Mouse (Mus musculus) thymus, postnatal 4 days (tissue): ENCODE results near the gene Ramp2.

ENCODE experiments used
- DNase-seq: peaks from one replicate; pipeline ENCODE4 v3.0.0; 2021

The Ramp2 gene

DNA sequence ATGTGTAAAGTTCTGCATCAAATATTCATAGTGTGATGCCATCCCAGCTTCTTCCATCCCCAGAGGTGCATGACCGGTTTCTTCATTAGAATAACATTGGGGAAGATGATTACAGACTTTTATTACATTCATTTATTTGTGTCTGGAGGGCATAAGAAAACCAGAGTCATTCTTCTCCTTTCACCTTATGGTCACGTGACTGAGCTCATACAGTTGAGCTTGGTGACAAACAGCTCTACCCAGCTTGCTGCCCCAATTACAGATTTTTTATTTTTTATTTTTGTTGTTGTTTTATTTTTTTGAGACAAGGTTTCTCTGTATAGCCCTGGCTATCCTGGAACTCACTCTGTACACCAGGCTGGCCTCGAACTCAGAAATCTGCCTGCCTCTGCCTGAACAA is 26.6 kb downstream of the Ramp2 start:
- no peak for DNase-seq

DNA sequence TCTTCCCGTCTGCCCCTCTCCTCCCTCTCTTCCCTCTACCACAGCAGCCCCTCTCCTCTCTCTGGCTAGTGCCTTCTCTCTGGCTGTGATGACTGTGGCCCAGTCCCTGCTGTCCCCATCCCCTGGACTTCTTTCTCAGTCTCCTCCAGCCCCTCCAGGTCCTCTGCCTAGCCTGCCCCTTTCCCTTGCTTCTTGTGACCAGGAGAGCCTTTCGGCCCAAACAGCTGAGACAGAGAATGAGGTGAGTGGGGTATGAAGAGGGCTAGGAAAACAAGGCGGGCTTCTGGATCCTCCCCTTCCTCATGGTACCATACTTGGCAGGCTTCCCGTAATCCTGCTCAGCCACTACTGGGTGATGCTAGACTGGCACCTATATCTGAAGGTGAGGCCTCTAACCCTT is 29.5 kb downstream of the Ramp2 start:
- no peak for DNase-seq

DNA sequence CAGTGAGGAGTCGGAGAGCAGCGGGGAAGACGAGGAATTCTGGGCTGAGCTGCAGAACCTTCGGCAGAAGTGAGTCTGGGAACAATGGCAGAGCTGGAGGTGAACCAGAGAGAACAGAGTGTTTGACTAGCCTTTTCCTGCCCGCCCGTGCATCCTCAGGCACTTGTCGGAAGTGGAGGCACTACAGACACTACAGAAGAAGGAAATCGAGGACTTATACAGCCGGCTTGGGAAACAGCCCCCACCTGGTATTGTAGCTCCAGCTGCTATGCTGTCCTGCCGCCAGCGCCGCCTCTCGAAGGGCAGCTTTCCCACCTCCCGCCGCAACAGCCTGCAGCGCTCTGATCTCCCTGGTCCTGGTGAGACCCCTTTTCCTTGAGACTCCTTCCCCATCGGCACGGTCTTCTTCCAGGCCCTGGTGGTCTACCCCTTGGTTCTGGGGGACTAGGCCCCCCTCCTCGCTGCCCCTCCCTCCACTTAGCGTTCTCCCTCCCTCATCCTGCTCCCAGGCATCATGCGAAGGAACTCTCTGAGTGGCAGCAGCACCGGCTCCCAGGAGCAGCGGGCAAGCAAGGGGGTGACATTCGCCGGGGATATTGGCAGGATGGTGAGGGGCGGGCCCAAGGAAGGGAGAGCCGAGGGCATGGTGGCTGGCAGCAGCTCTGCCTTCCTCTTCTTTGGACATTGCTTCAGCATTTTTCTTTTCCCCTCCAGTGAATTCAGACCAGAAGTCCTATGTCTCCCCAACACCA is 30.7 kb downstream of the Ramp2 start:
- no peak for DNase-seq

DNA sequence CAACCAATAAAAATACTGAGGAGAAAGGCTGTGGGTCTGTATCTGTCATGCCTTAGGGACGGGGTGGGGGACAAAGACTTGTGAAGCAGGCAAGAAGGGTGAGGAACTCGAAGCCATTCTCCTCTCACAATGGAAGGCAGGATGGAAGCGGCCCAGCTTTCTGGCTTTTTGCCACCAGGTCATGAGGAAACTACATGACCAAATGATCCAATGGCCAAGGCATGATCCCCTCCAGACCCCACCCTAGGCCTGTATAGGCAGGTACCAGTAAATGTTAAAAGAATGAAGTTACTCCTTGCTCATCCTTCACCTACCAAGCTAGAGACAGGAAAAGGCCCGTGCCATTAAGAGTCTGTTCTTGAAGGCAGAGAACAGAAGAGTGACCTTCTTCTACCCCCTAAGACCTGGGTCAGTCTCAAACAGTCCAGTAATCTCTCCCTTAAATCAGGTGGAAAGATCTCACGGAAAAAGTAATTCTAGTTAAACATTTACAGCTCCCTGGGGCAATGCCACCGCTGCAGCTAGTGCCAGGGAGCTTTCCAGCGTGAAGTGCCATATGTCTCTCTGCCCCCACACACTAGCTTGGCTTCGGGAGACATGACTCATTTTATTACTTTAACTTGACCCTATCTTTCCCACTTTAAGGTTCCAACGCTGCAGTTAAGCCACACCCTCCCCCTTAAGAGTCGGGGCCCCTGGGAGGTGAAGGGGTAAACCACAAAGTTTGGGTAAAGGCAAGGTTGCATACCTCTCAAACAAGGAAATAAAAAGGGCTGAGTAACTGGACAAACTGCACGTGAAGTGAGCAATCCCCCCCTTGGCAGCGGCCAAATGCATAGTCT is 31.8 kb downstream of the Ramp2 start:
- no peak for DNase-seq

DNA sequence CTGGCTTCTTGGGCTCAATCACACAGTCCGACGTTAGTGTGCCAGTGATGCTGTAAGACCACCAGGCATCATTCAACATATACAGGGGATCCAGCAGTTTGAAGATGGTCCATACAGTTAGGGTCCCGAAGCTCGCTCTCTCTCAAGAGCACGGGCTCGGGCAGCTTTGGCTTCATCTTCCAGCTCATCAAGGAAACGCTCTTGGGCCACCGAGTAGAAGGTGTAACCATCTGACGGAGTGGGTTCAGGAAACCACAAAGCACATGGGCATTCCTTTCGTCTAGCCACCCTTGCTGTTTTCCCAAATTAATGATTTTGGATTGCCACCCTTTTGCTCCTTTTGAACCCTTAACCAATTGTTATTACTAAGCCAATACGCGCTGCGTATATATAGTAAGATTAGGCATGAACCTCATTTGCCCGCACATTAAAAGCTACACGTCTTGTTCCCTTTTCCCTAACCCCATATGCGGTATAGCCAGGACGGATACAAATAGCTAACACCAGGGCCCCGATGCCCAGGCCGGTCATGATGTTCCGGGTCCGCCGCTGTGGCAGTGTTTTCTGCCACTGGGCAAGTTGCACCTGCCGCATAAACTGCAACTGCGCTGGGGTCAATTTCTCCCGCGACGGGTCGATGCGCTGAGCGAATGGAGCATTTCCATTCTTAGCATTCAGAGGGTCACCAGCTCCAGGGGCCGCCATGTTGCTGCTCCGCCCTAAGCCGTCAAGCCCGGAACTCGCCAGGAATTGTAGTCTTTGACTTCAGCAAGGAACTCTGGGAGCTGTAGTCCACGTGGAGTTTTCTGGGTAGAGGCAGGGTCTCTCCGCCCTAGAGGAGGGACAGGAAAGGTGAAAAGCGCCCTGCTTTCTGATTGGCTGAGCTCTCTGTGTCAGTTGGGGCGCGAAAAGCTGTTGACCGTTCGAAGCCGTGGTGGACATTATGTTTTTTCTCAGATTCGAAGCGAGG is 32.7 kb downstream of the Ramp2 start, which contains the start of the genes Cntd1 and Coa3:
Gene Cntd1, plus strand, starts transcription at position 790 of the 970 bp plus-strand sequence.
Gene Coa3, minus strand, starts transcription at position 892 of the 970 bp plus-strand sequence.
- peak; percentile 87 for DNase-seq

DNA sequence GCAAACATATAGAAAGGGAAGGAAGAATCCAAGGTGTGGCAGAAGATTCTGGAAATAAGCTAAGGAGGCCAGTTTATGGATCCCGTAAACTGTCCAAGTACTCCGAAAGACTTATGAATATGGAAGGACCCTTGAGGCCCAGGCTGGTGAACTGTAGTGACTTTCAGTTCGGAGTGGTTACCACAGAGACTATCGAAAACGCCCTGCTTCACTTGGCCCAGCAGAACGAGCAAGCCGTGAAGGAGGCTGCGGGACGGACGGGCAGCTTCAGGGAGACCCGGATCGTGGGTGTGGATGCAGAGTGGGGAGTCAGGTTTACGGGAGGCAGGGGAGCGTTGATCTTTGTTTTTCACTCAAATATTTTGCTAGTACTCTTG is 33.4 kb downstream of the Ramp2 start:
- peak; percentile 34 for DNase-seq

DNA sequence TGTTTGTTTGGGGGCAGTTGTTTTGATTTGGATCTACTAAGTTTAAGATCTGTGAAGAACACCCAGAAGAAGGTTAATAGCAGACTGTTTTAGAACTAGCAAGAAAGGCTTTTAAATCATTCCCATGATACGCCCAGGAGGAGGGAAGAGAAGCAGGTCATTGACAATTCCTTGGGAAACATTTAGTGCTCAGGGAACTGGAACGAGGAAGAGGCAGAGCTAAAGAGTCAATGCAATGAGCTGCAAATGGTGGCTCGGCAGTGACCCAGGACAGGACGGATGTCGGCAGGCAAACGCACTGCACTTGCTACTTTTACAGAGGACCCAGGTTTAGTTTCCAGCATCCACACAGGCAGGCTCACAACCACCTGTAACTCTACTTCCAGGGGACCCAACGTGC is 35.0 kb downstream of the Ramp2 start:
- DNase-seq = no peak

DNA sequence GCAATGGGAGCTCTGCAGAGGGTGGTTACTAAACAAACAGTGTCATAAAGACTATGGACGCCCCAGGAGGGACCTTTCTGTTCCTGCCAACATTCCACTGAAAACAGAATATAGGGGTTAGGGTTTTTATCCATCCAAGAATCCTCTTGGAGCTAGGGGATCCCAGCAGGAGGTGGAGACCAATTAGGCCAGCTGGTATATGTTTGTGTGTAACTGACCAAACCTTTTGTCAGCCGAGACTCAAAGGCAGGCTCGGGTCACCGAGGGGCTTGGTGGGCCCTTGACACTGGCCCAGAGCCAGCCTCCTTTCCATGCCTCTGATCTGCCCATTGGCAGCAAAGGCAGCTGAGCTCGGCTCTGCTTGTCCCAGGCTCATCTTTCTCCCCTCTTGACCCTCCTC is 37.1 kb downstream of the Ramp2 start:
- no peak for DNase-seq

DNA sequence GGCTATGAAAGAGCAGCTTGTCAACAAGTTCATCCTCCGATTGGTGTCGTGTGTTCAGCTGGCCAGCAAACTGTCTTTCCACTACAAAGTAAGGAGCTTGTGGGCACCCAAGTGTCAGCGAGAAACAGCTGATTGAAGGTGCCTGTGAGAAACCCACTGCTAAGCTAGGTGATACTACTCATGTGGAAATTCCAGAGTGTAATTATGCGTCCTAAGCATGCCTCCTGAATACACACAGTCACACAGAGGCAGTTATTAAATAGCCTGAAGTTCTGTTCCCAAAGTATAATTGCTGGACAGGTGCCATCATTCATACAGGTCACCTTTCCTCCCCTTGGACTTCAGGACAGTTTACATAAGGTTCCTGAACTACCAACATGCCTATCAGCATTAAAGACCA is 38.0 kb downstream of the Ramp2 start:
- DNase-seq = no peak

DNA sequence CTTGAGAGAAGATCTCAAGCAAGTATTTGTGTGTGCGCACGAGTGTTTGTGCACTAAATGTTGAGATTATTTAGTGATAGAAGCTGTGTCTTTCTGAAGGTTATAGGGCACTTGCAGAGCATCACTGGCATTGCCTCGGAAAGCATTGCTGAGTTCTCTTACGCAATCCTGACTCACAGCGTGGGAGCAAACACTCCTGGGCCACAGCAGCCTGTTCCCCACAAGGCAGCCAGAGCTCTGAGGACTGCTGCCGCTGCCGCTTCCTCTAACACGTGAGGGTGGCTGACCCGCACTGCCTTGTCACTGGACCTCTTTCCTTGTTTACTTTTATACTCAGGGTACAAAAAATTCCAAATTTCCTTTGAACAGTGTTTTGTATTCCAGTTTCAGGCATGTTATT is 41.5 kb downstream of the Ramp2 start:
- DNase-seq = no peak

DNA sequence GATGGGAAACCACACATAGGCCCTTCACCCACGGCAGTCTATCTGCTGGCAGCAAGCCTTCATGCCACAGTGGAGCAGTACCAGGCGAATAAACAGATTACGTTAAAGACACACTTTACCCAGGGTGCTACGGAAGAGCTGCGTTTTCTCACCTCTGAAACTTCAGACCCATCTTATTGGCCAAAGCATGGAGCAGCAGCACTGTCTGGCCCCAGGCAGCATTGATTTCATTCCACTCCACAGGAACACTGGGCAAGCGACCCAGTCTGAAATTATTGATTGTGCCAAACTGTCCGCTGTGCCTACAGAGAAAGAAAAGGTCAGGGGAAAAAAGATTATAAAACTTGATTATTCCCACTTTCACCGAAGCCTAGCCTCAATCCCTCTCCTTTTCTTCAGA is 45.4 kb downstream of the Ramp2 start:
- DNase-seq = no peak

DNA sequence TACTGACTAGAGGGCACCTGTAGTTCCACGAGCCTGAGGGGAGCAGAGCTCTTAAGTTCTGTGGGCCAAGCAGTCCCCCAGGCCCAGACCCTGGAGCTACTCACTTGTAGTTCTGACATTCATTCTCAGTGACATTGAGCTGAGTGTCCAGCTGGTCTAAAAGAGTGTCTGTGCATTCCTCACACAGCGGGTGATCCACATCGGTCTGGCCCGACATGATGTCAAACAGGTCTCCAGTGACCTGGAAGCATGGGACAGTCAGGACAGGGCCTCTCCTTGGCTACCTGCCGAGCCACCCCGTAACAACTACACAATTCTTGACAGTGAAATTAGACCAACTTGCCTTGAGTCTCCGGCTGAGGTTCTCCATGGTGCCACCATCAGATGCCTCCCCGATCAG is 49.4 kb downstream of the Ramp2 start:
- no peak for DNase-seq

DNA sequence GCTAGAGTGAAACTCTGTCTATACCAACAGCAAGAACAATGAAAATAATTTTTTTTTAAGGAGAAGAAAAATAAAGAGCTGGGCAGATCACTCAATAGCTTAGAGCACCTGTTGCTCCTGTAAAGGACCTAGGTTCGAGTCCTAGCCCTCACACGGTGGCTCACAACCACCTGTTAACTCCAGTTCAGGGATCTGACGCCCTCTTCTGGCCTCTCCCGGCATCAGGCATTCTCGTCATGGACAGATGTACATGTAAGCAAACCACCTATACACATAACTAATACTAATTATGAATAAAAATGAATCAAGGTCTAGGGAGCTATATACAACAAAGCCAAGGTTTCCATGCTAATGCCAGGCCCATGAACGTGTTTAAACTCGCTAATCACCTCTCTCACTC is 55.1 kb downstream of the Ramp2 start:
- peak; percentile 49 for DNase-seq

DNA sequence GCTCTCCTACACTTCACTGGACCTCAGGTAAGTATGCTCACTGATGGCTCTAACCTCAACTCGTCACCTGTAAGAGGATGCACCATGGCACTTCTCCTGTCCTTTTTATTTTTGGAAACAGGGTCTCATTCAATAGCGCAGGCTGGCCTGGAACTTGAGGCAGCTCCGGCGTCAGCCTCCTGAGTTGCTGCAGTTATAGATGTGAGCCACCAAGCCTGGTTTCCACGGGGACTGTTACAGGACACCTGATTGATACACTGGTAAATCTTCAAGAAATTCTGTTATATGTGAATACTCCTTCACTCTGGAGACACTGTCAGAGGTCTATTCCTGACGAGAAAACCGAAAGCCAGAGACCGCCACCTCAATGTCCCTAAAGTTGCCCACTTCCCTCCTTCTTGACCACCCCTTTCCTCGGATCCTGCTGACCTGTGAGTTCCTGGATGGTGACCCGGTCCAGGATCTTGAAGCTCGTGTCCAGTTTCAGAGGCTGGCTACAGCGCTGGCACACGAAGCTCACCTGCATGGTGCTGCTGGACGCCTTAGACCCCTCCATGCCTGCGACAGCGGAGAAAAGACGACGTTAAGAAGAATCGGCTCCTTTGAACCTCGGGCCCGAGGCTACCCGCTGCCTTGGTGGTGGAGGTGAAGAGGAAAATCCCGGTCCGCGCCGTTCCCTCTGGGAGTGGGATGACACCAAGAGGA is 55.6 kb downstream of the Ramp2 start:
- no peak for DNase-seq

DNA sequence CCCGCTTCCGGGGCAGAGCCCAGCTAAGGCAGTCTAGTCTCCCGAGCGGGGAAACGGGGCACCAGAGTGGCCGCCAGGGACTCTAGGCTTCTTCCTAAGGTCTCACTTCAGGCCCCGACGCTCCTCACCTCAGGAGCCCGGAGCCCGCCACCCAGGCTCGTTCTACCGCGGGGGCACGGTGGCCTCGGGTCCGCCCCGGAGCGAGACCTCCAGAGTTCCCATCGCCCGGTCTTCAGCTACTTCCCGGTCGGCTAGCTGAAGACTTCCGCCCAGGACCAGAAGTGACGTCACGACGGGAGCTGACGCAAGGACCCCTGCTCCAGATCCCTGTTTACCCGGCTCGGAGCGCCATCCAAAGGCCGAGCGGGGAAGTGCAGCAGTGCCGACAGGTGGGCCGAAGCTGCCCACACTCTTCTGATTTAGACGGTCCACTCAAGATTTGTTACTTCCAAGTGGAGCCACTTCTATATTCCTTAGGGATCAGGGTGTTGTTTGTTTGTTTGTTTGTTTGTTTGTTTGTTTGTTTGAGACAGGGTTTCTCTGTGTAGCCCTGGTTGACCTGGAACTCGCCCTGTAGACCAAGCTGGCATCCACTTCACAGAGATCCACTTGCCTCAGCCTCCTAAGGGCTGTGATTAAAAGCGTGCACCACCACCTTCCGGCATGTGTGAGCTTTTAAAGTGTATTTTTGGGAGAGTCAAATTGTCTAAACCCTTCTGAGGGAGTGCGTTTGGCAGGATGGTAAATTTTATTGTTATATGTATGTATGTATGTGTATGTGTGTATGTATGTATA is 56.4 kb downstream of the Ramp2 start, which contains the start of gene Becn1:
Gene Becn1, minus strand, starts transcription at position 283 of the 795 bp plus-strand sequence.
- DNase-seq = peak; percentile 97

DNA sequence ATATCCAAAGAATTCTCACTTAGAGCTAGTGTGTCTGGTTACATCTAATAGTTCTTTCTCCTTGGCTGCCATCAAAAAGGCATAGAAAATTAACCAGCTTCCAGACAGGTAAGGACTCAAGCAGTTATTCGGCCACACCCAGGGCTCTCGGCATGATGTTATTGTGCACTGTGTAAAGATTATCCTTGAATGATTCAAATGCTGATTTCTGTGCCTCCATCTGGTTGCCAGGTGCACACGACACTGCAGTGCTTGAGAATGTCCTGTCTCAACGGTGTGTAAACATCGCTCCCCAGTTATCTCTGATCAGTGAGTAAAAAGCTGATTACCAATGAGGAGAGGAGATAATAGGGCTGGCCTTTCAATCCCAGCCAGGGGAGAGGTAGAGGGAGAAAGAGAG is 61.9 kb downstream of the Ramp2 start:
- DNase-seq = no peak
